Mouse (Mus musculus): Measurements from ENCODE around the gene Ppp1r13b. TPM values are rescaled to one million over a fixed set of nuclear protein-coding genes. Genes with fewer than 3 reads are reported as not detected.

Ppp1r13b gene
- polyA plus RNA-seq, 1 experiment from 2014 or later = 19.7 TPM

DNA sequence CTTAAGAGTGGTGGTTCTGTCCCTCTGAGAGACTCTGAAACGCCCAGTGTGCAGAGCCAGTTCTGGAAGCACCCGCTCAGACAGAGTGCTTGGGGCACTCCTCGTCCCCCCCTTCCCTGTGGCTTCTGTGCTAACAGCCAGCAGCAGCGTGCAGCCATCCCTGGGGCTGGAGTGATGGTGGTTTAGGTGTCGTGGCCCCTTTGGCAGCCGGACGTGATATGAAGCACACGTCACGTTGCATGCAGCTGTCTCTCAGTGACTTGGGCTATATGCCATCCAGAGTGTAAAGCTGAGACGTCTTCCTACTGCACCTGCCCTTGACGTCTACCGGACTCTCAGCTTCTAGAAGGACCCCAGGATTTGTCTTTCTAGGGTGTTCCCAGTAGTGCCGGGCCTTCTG lies 109.4 kb downstream of the Ppp1r13b start:
- H3K27ac ChIP-seq = no peak overlapping the region
- H3K9ac ChIP-seq (replicated peaks) = no peak overlapping the region
- peaks cover 92% of the 10 kb centered on the region for H3K36me3 ChIP-seq
- H3K4me1 ChIP-seq (replicated peaks) = no peaks in the 10 kb centered on the region
- H3K4me2 ChIP-seq (replicated peaks) = no peak overlapping the region
- no peaks in the 10 kb centered on the region for H3K27me3 ChIP-seq
- 94% methylated on average over 13 of the region's 13 CpGs for WGBS
- no peaks in the 10 kb centered on the region for H3K9me3 ChIP-seq
- no peak for ATAC-seq
- no peak overlapping the region for H3K4me3 ChIP-seq (replicated peaks)

- WGBS = 86% methylated on average over 8 of the region's 8 CpGs
- ATAC-seq = no peak
- Histone ChIP-seq H3K9ac (replicated peaks) (no peak overlapping the region), H3K36me3 (peaks cover 94% of the 10 kb centered on the region), H3K9me3 (no peaks in the 10 kb centered on the region), H3K4me2 (replicated peaks) (no peak overlapping the region), H3K27me3 (no peaks in the 10 kb centered on the region), H3K4me3 (replicated peaks) (no peak overlapping the region), H3K4me1 (replicated peaks) (no peaks in the 10 kb centered on the region), H3K27ac (no peak overlapping the region)
Observed at GRCm38 (mm10) chr12:111797251-111797650, 110.7 kb downstream of the Ppp1r13b start.

DNA sequence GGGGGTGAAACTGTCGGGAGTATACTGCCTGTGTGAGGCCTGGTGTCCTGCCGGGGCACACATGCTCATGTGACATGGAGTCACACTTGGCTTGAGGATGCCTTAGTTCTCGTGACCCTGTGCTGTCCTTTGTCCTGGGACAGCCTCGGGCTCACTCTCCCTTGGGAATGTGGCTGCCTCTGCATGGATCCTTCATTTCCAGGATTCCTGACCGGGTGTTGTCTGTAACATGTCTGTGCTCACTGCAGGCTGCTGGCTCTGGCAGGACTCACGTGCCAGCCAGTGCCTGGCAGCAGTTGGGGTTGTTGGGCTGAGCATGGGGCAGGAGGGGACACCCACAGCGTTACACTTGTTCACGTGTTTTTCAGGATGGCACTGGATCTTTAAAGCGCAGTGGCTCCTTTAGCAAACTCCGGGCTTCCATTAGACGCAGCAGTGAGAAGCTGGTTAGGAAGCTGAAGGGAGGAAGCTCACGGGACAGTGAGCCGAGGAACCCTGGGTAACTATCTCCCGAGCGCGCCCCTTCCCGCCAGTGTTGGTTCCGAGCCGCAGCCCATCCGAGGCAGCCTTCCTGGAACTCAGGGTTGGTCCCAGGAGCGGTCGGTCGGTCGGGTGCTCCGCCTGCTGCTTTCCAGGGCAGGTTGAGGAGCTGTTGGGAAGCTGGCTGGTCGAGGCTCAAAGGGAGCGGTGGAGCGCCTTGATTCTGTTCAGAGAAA lies 112.6 kb downstream of the Ppp1r13b start:
- no peak for ATAC-seq
- Histone ChIP-seq H3K9me3 (no peaks in the 10 kb centered on the region), H3K4me1 (replicated peaks) (no peaks in the 10 kb centered on the region), H3K4me2 (replicated peaks) (no peak overlapping the region), H3K27me3 (no peaks in the 10 kb centered on the region), H3K4me3 (replicated peaks) (no peak overlapping the region), H3K27ac (no peak overlapping the region), H3K36me3 (peaks cover 94% of the 10 kb centered on the region), H3K9ac (replicated peaks) (no peak overlapping the region)
- WGBS = 91% methylated on average over 28 of the region's 28 CpGs

DNA sequence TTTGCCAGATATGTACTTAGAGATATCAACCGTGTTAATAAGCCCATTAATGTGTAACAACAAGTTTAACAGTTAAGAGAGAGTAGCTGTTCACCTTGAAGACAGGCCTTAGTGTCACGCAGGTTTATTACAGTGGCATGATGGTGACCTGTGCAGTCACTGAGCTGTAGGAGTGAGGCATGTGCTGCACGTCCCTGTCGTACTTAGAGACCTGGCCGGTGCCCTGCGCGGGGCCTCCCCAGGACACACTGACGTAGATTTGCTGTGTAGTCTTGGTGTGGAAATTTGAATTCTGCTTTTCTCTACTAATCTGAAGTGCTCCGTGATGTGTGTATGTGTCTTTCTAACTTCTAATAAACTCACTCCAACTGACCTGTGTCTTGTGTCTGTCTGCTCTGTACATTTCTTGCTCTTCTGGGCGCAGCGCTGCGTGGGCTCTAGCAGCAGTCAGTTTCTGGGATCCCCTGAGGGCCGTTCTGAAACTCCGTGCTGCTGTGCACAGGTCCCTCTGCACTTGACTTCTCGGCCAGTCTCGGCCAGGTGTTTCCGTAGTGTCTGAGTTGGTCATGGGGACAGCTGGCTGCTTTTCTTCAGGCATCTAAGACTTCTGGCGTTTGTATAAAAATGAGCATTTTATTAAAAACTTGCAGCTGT lies 113.3 kb downstream of the Ppp1r13b start:
- ATAC-seq = no peak
- H3K36me3 ChIP-seq = peaks cover 96% of the 10 kb centered on the region
- H3K27ac ChIP-seq = no peak overlapping the region
- H3K9ac ChIP-seq (replicated peaks) = no peak overlapping the region
- H3K27me3 ChIP-seq = no peaks in the 10 kb centered on the region
- no peaks in the 10 kb centered on the region for H3K9me3 ChIP-seq
- no peak overlapping the region for H3K4me3 ChIP-seq (replicated peaks)
- 96% methylated on average over 18 of the region's 18 CpGs for WGBS
- H3K4me2 ChIP-seq (replicated peaks) = no peak overlapping the region
- no peaks in the 10 kb centered on the region for H3K4me1 ChIP-seq (replicated peaks)

DNA sequence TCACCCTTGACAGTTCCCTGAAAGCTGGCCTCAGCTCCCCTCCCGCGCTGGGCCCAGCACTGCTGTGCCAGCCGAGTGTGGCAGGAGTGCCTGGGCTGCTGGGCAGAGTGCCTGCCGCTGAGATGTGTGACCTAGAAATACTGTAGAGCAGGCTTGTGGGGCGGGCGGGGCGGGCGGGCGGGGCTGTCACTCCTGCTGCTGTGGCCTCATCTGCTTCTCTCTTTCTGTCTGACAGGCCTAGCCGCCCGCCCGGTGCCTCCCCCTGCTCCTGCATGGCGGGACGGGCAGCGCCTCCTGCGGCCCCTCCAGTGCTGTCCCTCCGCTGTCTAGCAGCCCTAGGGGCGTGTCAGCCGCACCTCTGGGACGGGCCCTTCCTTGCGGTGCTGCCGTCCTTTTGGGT lies 113.8 kb downstream of the Ppp1r13b start:
- WGBS = 86% methylated on average over 22 of the region's 22 CpGs
- no peak overlapping the region for H3K4me2 ChIP-seq (replicated peaks)
- no peak overlapping the region for H3K4me3 ChIP-seq (replicated peaks)
- no peaks in the 10 kb centered on the region for H3K4me1 ChIP-seq (replicated peaks)
- no peaks in the 10 kb centered on the region for H3K27me3 ChIP-seq
- no peak for ATAC-seq
- H3K9me3 ChIP-seq = no peaks in the 10 kb centered on the region
- H3K9ac ChIP-seq (replicated peaks) = no peak overlapping the region
- H3K27ac ChIP-seq = no peak overlapping the region
- peaks cover 98% of the 10 kb centered on the region for H3K36me3 ChIP-seq

- H3K9ac ChIP-seq (replicated peaks) = no peak overlapping the region
- H3K27ac ChIP-seq = 0 out of 2 replicates have a peak overlapping the region, but pooled peaks have one; percentile 19
- no peak overlapping the region for H3K4me3 ChIP-seq (replicated peaks)
- H3K27me3 ChIP-seq = no peaks in the 10 kb centered on the region
- WGBS = 74% methylated on average over 13 of the region's 13 CpGs
- H3K4me2 ChIP-seq (replicated peaks) = no peak overlapping the region
- no peaks in the 10 kb centered on the region for H3K9me3 ChIP-seq
- peaks cover 99% of the 10 kb centered on the region for H3K36me3 ChIP-seq
- no peaks in the 10 kb centered on the region for H3K4me1 ChIP-seq (replicated peaks)
- ATAC-seq = no peak
Observed at GRCm38 (mm10) chr12:111791474-111792104, 116.3 kb downstream of the Ppp1r13b start.

- H3K36me3 ChIP-seq = peaks cover 99% of the 10 kb centered on the region
- no peak for ATAC-seq
- H3K4me3 ChIP-seq (replicated peaks) = no peak overlapping the region
- H3K27me3 ChIP-seq = no peaks in the 10 kb centered on the region
- no peak overlapping the region for H3K27ac ChIP-seq
- H3K4me2 ChIP-seq (replicated peaks) = no peak overlapping the region
- no peaks in the 10 kb centered on the region for H3K4me1 ChIP-seq (replicated peaks)
- WGBS = 92% methylated on average over 7 of the region's 7 CpGs
- no peaks in the 10 kb centered on the region for H3K9me3 ChIP-seq
- H3K9ac ChIP-seq (replicated peaks) = no peak overlapping the region
Observed at GRCm38 (mm10) chr12:111790631-111791030, 117.3 kb downstream of the Ppp1r13b start.

DNA sequence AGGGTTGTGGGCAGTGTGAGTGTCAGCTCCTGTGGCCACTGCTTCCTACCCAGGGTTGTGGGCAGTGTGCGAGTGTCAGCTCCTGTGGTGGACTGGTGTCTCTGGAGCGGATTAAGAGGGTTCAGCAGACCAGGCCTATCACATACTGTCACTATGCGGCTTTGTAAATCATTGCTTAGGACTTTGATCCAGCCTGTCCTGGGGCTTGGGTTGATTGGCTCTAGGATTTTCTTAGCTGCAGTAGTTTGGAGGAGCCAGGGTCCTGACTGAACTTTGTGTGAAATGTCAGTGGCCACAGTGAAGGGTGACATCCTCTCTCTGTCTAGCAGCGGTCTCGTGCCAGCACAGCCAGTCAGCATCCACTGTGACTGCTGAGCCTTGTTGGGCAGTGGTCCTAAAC lies 117.8 kb downstream of the Ppp1r13b start:
- WGBS = 96% methylated on average over 5 of the region's 5 CpGs

GRCm38 (mm10) chr12:111787015-111787414 lies 120.9 kb downstream of the Ppp1r13b start:
- H3K9ac ChIP-seq (replicated peaks) = no peak overlapping the region
- no peaks in the 10 kb centered on the region for H3K27me3 ChIP-seq
- H3K36me3 ChIP-seq = peaks cover 100% of the 10 kb centered on the region
- H3K4me2 ChIP-seq (replicated peaks) = no peak overlapping the region
- no peak for ATAC-seq
- 94% methylated on average over 6 of the region's 6 CpGs for WGBS
- H3K4me3 ChIP-seq (replicated peaks) = no peak overlapping the region
- no peaks in the 10 kb centered on the region for H3K4me1 ChIP-seq (replicated peaks)
- H3K9me3 ChIP-seq = no peaks in the 10 kb centered on the region
- H3K27ac ChIP-seq = no peak overlapping the region

More for the DNA sequence above, 117.8 kb downstream of the Ppp1r13b start:
- Histone ChIP-seq H3K9ac (replicated peaks) (no peak overlapping the region), H3K4me3 (replicated peaks) (no peak overlapping the region), H3K27me3 (no peaks in the 10 kb centered on the region), H3K36me3 (peaks cover 99% of the 10 kb centered on the region), H3K27ac (no peak overlapping the region), H3K4me2 (replicated peaks) (no peak overlapping the region), H3K9me3 (no peaks in the 10 kb centered on the region), H3K4me1 (replicated peaks) (no peaks in the 10 kb centered on the region)
- ATAC-seq = no peak

- Histone ChIP-seq H3K4me2 (replicated peaks) (no peak overlapping the region), H3K4me3 (replicated peaks) (no peak overlapping the region), H3K4me1 (replicated peaks) (no peaks in the 10 kb centered on the region), H3K27me3 (no peaks in the 10 kb centered on the region), H3K36me3 (peaks cover 100% of the 10 kb centered on the region), H3K27ac (no peak overlapping the region), H3K9ac (replicated peaks) (no peak overlapping the region), H3K9me3 (no peaks in the 10 kb centered on the region)
- no peak for ATAC-seq
- 73% methylated on average over 15 of the region's 15 CpGs for WGBS
Observed at GRCm38 (mm10) chr12:111785174-111785573, 122.7 kb downstream of the Ppp1r13b start.

GRCm38 (mm10) chr12:111779544-111779943 lies 128.4 kb downstream of the Ppp1r13b start:
- no peak overlapping the region for H3K4me3 ChIP-seq (replicated peaks)
- no peaks in the 10 kb centered on the region for H3K9me3 ChIP-seq
- H3K9ac ChIP-seq (replicated peaks) = no peak overlapping the region
- WGBS = 100% methylated on average over 1 of the region's 1 CpGs
- no peak for ATAC-seq
- peaks cover 99% of the 10 kb centered on the region for H3K36me3 ChIP-seq
- H3K4me2 ChIP-seq (replicated peaks) = no peak overlapping the region
- no peak overlapping the region for H3K27ac ChIP-seq
- peaks cover 5% of the 10 kb centered on the region; the same call in 1 of the 2 replicates for H3K4me1 ChIP-seq (replicated peaks)
- no peaks in the 10 kb centered on the region for H3K27me3 ChIP-seq

All from midbrain, embryonic 13.5 days (tissue).